Mouse (Mus musculus) megakaryocyte, embryonic 14.5 days (primary cell): Measurements from ENCODE around the gene Pfdn4.

Experiments used
- FLI1 ChIP-seq: IDR thresholded peaks from 2 replicates; pipeline ENCODE4 v1.6.1; 2012; ENCODE audit warnings: low read length, inconsistent platforms, mixed read lengths
- GATA1 ChIP-seq: IDR thresholded peaks from 3 replicates; pipeline ENCODE4 v1.6.1; 2012; ENCODE audit warnings: mixed read lengths, low read length, inconsistent platforms, borderline replicate concordance

- TF ChIP-seq GATA1 (no peak), FLI1 (no peak)
These were observed 7.1 kb downstream of the Pfdn4 start for GRCm38 (mm10) chr2:170503343-170503742.
